Mouse (Mus musculus) myocyte (in vitro differentiated cells): ENCODE data around the gene Arhgap28. TPM values are rescaled to one million over a fixed set of nuclear protein-coding genes. Genes with fewer than 3 reads are reported as not detected.

ENCODE experiments used
- H3K27me3 ChIP-seq: one replicate; pipeline ENCODE4 v1.6.1; 2011; ENCODE audit not compliant: control insufficient read depth, insufficient read depth, insufficient read length
- H3K36me3 ChIP-seq: one replicate; pipeline ENCODE4 v1.6.1; 2011; ENCODE audit not compliant: control insufficient read depth, insufficient read depth
- H3K4me2 ChIP-seq: one replicate; pipeline ENCODE4 v1.6.1; 2011; ENCODE audit warnings: low read depth, control low read depth
- H3K4me3 ChIP-seq: one replicate; pipeline ENCODE4 v1.5.1; 2011; ENCODE audit warnings: mild to moderate bottlenecking, control low read depth, moderate library complexity
- H3K79me2 ChIP-seq: one replicate; pipeline ENCODE4 v1.6.1; 2011; ENCODE audit not compliant: control insufficient read depth, insufficient read depth
- H3ac ChIP-seq: one replicate; pipeline ENCODE4 v1.6.1; 2011; ENCODE audit not compliant: control insufficient read depth, insufficient read length
- CEBPB ChIP-seq: IDR thresholded peaks from 2 replicates; pipeline ENCODE4 v1.6.1; 2011; ENCODE audit warnings: mild to moderate bottlenecking, moderate library complexity; ENCODE audit not compliant: poor library complexity, insufficient read depth, severe bottlenecking
- E2F4 ChIP-seq: IDR thresholded peaks from one replicate; pipeline ENCODE4 v1.6.1; 2011; ENCODE audit warnings: mild to moderate bottlenecking, control low read depth, moderate library complexity; ENCODE audit not compliant: insufficient read depth
- MAX ChIP-seq: IDR thresholded peaks from one replicate; pipeline ENCODE4 v1.6.1; 2011; ENCODE audit warnings: low read depth, mild to moderate bottlenecking, control low read depth
- MYOD1 ChIP-seq, 3 experiments: IDR thresholded peaks; one replicate each; pipeline ENCODE4 v1.6.1; 2011; ENCODE audit warnings: control low read depth in 2 of 3, low read depth in 2 of 3, mild to moderate bottlenecking in 2 of 3, moderate library complexity in 1 of 3; ENCODE audit not compliant: insufficient read length in 2 of 3, control insufficient read depth in 1 of 3
- MYOG ChIP-seq, 3 experiments: IDR thresholded peaks; one replicate each; pipeline ENCODE4 v1.6.1; 2011; ENCODE audit warnings: control low read depth in 2 of 3, low read depth in 2 of 3, mild to moderate bottlenecking in 2 of 3; ENCODE audit not compliant: insufficient read length in 2 of 3, control insufficient read depth in 1 of 3, insufficient read depth in 1 of 3
- POLR2A ChIP-seq: IDR thresholded peaks from one replicate; pipeline ENCODE4 v1.6.1; 2011; ENCODE audit warnings: low read depth, mild to moderate bottlenecking, control low read depth, moderate library complexity; ENCODE audit not compliant: insufficient read length
- POLR2AphosphoS2 ChIP-seq: IDR thresholded peaks from one replicate; pipeline ENCODE4 v1.6.1; 2011; ENCODE audit warnings: low read depth, control low read depth; ENCODE audit not compliant: insufficient read length
- REST ChIP-seq: IDR thresholded peaks from one replicate; pipeline ENCODE4 v1.6.1; 2011; ENCODE audit warnings: mild to moderate bottlenecking, control low read depth, moderate library complexity; ENCODE audit not compliant: insufficient read depth, insufficient read length
- SRF ChIP-seq: IDR thresholded peaks from one replicate; pipeline ENCODE4 v1.6.1; 2011; ENCODE audit warnings: low read depth; ENCODE audit not compliant: control insufficient read depth, insufficient read length
- TCF12 ChIP-seq: IDR thresholded peaks from one replicate; pipeline ENCODE4 v1.6.1; 2011; ENCODE audit warnings: mild to moderate bottlenecking, control low read depth; ENCODE audit not compliant: poor library complexity, insufficient read depth, severe bottlenecking
- TCF3 ChIP-seq: IDR thresholded peaks from one replicate; pipeline ENCODE4 v1.6.1; 2011; ENCODE audit warnings: low read depth, control low read depth; ENCODE audit not compliant: insufficient read length
- USF1 ChIP-seq: IDR thresholded peaks from one replicate; pipeline ENCODE4 v1.6.1; 2011; ENCODE audit warnings: low read depth, mild to moderate bottlenecking, control low read depth, moderate library complexity
- polyA plus RNA-seq: library from polyadenylated mRNA; unstranded; fragments of >200 nt; fragmentation: generic; extraction: Trizol; gene quantifications from one replicate; pipeline ENCODE4 v1.2.1, GENCODE M21; 2012; ENCODE audit warnings: missing spikeins

The Arhgap28 gene
- polyA plus RNA-seq, 1 experiment, result 19.8 TPM

DNA sequence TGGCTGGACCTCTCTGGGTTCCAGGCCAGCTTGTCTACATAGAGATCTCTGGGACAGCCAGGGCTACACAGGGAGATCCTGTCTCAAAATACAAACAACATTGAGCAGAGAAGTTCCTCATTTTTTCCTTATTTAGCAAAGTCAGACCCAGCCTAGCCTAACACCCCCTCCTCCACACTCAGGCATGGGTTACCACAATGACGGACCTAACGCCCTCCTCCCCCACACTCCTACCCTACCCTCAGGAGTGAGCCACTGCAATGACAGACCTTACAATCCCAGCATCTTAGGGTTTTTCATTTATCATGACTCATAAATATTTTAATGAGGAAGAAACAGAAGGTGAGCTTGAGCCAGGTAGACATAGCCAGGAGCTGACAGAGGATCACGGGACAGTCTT, 73.0 kb downstream of the Arhgap28 start:
- Histone ChIP-seq H3K4me3 (no peak overlapping the region), H3K27me3 (no peaks in the 10 kb centered on the region), H3ac (no peak overlapping the region), H3K4me2 (no peak overlapping the region), H3K79me2 (peaks cover 8% of the 10 kb centered on the region), H3K36me3 (no peaks in the 10 kb centered on the region)
- TF ChIP-seq TCF12 (no peak), USF1 (no peak), REST (no peak), SRF (no peak)

DNA sequence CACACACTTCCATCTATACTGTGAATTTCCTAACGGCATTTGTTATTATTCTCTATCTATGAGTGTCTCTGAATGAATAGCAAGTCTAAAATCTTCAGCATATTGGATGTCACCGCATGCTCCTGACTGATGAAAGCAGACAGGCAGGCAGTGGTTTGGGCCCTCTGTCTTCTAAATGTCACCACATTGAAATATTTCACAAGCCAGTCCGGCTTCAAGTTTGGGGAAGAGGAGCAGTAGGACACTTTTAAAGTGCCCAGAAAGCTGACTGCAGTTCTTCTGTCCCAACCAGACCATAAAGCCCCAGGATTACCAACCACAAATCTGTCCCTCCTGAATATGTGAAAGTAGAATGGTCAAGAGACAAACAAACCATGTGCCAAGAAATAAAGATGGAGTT, 73.5 kb downstream of the Arhgap28 start:
- TF ChIP-seq SRF (no peak), MAX (no peak), TCF3 (no peak), REST (no peak), MYOG (IDR thresholded peaks at IDR 0.05; ENCODE audit: control insufficient read depth in 1 of 3, insufficient read depth in 1 of 3, insufficient read length in 2 of 3, low read depth in 2 of 3) (no peak), POLR2A (no peak), POLR2AphosphoS2 (no peak), CEBPB (no peak), E2F4 (no peak), MYOD1 (IDR thresholded peaks at IDR 0.05; ENCODE audit: control insufficient read depth in 1 of 3, insufficient read length in 2 of 3, low read depth in 2 of 3) (no peak), USF1 (no peak), TCF12 (no peak)
- no peaks in the 10 kb centered on the region for H3K36me3 ChIP-seq
- no peak overlapping the region for H3ac ChIP-seq
- no peak overlapping the region for H3K4me3 ChIP-seq
- H3K27me3 ChIP-seq, result no peaks in the 10 kb centered on the region
- peaks cover 4% of the 10 kb centered on the region for H3K79me2 ChIP-seq
- H3K4me2 ChIP-seq, result no peak overlapping the region

DNA sequence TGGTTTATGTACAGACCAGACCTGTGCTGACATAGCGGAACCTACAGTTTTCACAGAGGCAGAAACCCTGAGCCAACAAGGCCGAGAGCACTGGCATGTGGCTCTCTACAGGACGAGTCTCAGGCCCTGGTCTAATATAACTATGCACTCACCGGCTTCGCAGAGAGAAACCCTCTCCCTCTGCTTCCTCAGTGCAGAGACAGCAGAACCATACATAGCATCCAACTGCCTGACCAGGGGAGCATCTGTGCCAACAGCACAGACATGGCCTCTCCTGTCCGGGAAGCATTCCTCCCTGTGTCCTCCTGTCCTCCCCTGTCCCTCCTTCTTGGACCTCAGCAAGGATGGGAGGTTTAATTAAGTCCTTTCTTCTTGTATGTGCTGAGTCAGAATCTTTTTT, 75.6 kb downstream of the Arhgap28 start:
- Histone ChIP-seq H3K4me3 (no peak overlapping the region), H3K4me2 (no peak overlapping the region), H3K27me3 (no peaks in the 10 kb centered on the region), H3ac (no peak overlapping the region), H3K36me3 (no peaks in the 10 kb centered on the region), H3K79me2 (peaks cover 11% of the 10 kb centered on the region)
- TF ChIP-seq MAX, result no peak
- no peak for TF ChIP-seq MYOG (IDR thresholded peaks at IDR 0.05; ENCODE audit: control insufficient read depth in 1 of 3, insufficient read depth in 1 of 3, insufficient read length in 2 of 3, low read depth in 2 of 3)
- no peak for TF ChIP-seq CEBPB
- TF ChIP-seq E2F4, result no peak
- no peak for TF ChIP-seq USF1
- TF ChIP-seq REST, result no peak
- no peak for TF ChIP-seq MYOD1 (IDR thresholded peaks at IDR 0.05; ENCODE audit: control insufficient read depth in 1 of 3, insufficient read length in 2 of 3, low read depth in 2 of 3)
- TF ChIP-seq SRF, result no peak
- no peak for TF ChIP-seq TCF3
- no peak for TF ChIP-seq POLR2AphosphoS2
- no peak for TF ChIP-seq POLR2A
- TF ChIP-seq TCF12, result no peak

DNA sequence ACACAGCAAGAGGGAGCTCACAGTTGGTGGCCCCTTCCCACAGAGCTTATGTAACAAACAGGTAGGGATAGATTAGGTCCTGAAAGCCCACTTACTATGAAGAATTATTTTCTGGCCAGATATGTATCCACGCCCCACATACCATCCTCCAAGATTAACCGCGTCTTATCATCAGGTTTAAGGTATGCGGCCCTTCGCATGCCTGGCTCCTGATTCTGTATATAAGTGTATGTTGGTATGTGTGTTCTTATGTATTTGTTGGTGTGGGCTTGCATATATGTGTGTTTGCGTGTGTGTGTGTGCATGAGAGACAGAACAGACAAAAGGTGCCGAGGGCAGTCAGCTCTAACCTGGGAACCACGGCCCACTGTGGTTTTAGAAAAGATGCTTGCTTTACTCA, 76.1 kb downstream of the Arhgap28 start:
- Histone ChIP-seq H3K4me3 (no peak overlapping the region), H3K4me2 (no peak overlapping the region), H3ac (no peak overlapping the region), H3K27me3 (no peaks in the 10 kb centered on the region), H3K79me2 (peaks cover 15% of the 10 kb centered on the region), H3K36me3 (no peaks in the 10 kb centered on the region)
- TF ChIP-seq SRF, result no peak
- no peak for TF ChIP-seq USF1
- TF ChIP-seq TCF12, result no peak
- TF ChIP-seq REST, result no peak
- TF ChIP-seq MAX, result no peak

DNA sequence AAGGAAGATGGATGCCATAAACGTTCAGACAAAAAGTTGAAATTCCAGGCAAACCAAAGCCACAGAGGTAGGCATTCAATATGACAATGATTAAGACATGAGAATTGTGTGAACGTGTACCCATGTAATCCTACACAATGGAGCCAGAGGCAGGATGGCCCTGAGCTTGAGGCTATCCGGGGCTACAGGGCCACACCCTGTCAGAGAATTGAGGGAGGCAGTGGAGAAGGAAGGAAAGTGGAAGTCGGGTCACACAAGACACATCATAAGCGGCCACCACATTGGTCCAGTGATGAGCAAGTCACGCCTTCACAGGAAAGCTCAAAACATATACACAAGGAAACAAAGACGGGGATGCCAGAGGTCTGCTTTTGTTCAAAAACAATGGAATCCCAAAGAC, 84.0 kb downstream of the Arhgap28 start:
- H3K79me2 ChIP-seq, result peaks cover 11% of the 10 kb centered on the region
- H3K4me2 ChIP-seq, result no peak overlapping the region
- TF ChIP-seq CEBPB (no peak), REST (no peak), MYOG (IDR thresholded peaks at IDR 0.05; ENCODE audit: control insufficient read depth in 1 of 3, insufficient read depth in 1 of 3, insufficient read length in 2 of 3, low read depth in 2 of 3) (no peak), POLR2A (no peak), TCF12 (no peak), E2F4 (no peak), TCF3 (no peak), MYOD1 (IDR thresholded peaks at IDR 0.05; ENCODE audit: control insufficient read depth in 1 of 3, insufficient read length in 2 of 3, low read depth in 2 of 3) (no peak), MAX (no peak), POLR2AphosphoS2 (no peak), SRF (no peak), USF1 (no peak)

More for the DNA sequence above, 84.0 kb downstream of the Arhgap28 start:
- no peaks in the 10 kb centered on the region for H3K36me3 ChIP-seq
- H3K27me3 ChIP-seq, result no peaks in the 10 kb centered on the region
- H3ac ChIP-seq, result no peak overlapping the region
- no peak overlapping the region for H3K4me3 ChIP-seq
